Mouse (Mus musculus): ENCODE measurements at regions not wholly inside any gene's neighbourhood (a gene's known extent, or its start where the extent isn't known, plus 50 kb on each side); places are given as distances from the start of the nearest gene placed in this dataset.

- Histone ChIP-seq H3K9ac (ENCODE audit: low read depth, low read length) (no peak overlapping the region), H3K27ac (ENCODE audit: low read depth, low read length) (no peak overlapping the region), H3K36me3 (ENCODE audit: control insufficient read depth, insufficient read depth, low read length) (no peaks in the 10 kb centered on the region), H3K4me3 (ENCODE audit: low read length) (no peak overlapping the region), H3K9me3 (ENCODE audit: control insufficient read depth, low read length) (no peaks in the 10 kb centered on the region), H3K4me2 (ENCODE audit: low read length) (no peak overlapping the region), H3K4me1 (ENCODE audit: control insufficient read depth, insufficient read depth, low read depth, low read length) (no peaks in the 10 kb centered on the region), H3K27me3 (replicated peaks; ENCODE audit: control insufficient read depth, insufficient read depth, low read length) (no peaks in the 10 kb centered on the region)
- ATAC-seq: no peak
- WGBS: 50% methylated on average over 1 of the region's 1 CpGs
Observed at GRCm38 (mm10) chr4:23567827-23568226, 928.4 kb upstream of the Mms22l start.

DNA sequence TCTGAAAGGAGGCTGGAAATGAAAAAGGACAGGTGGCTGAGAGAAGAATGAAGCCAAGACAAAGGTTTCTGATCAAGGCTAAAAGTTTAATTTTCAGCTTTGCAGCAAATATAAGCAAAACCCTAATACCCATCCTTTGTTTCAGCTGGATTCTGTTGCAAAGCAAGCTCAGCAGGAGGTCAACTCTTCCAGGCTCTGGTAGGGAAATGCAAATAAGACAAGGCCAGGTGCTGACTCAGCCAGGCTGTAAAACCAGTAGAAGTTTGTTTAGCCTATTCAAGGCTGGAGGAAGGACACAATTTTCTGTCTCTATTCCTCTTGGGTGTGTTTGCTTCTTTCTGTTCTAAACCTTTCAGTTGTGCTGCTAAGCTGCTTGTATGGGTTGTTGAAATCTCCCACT is 923.2 kb upstream of the Mms22l start:
- no peak overlapping the region for H3K27ac ChIP-seq (ENCODE audit: low read depth, low read length)
- no peaks in the 10 kb centered on the region for H3K4me1 ChIP-seq (ENCODE audit: control insufficient read depth, insufficient read depth, low read depth, low read length)
- no peaks in the 10 kb centered on the region for H3K36me3 ChIP-seq (ENCODE audit: control insufficient read depth, insufficient read depth, low read length)
- no peak for ATAC-seq
- H3K27me3 ChIP-seq (replicated peaks; ENCODE audit: control insufficient read depth, insufficient read depth, low read length): no peaks in the 10 kb centered on the region
- no peak overlapping the region for H3K9ac ChIP-seq (ENCODE audit: low read depth, low read length)
- no peak overlapping the region for H3K4me3 ChIP-seq (ENCODE audit: low read length)
- H3K9me3 ChIP-seq (ENCODE audit: control insufficient read depth, low read length): no peaks in the 10 kb centered on the region
- H3K4me2 ChIP-seq (ENCODE audit: low read length): no peak overlapping the region

- Histone ChIP-seq H3K9me3 (ENCODE audit: control insufficient read depth, low read length) (no peaks in the 10 kb centered on the region), H3K4me1 (ENCODE audit: control insufficient read depth, insufficient read depth, low read depth, low read length) (no peaks in the 10 kb centered on the region), H3K27me3 (replicated peaks; ENCODE audit: control insufficient read depth, insufficient read depth, low read length) (no peaks in the 10 kb centered on the region), H3K27ac (ENCODE audit: low read depth, low read length) (no peak overlapping the region), H3K4me3 (ENCODE audit: low read length) (no peak overlapping the region), H3K36me3 (ENCODE audit: control insufficient read depth, insufficient read depth, low read length) (no peaks in the 10 kb centered on the region), H3K9ac (ENCODE audit: low read depth, low read length) (no peak overlapping the region), H3K4me2 (ENCODE audit: low read length) (no peak overlapping the region)
- no peak for ATAC-seq
- 81% methylated on average over 2 of the region's 2 CpGs for WGBS
Observed at GRCm38 (mm10) chr4:23587412-23587811, 908.8 kb upstream of the Mms22l start.

DNA sequence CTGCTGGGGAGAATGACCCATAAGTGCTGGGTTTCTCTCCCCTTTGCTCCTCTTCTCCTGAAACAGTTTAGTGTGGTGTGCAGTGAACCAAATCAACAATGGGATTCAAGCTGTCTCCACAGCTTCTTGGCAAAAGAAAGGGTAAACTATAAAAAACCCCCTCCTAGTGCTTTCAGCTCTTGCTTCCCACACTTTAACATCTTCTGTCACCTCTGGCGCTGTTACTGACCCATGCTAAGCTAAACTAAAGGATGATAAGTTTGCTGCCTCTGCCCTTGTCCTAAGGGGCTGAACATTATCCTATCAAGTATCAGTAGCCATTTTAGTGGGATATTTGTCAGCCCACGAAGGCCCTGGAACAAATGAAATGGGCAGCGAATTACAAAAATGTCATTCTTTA is 905.4 kb upstream of the Mms22l start:
- 17% methylated on average over 3 of the region's 3 CpGs for WGBS
- H3K27me3 ChIP-seq (replicated peaks; ENCODE audit: control insufficient read depth, insufficient read depth, low read length): no peaks in the 10 kb centered on the region

DNA sequence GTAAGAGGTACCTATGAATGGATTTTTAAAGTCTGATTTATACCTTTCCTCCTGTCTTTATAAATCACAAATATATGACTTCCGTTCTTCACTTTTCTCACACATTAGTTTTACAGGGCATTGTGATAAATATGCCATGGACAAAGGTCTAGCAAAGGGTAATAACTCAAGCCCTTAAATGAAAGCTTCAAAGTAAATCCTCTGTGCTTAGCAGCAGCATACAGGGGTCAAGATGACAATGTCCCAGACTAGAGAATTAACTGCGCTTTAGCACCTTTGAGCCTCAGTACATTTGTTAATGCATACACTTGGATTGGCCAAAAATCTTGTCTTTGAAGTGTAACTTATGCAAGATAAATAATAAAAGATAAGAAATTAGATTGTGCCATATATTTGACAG is 904.7 kb upstream of the Mms22l start:
- Histone ChIP-seq H3K4me1 (ENCODE audit: control insufficient read depth, insufficient read depth, low read depth, low read length) (no peaks in the 10 kb centered on the region), H3K9ac (ENCODE audit: low read depth, low read length) (no peak overlapping the region), H3K4me2 (ENCODE audit: low read length) (no peak overlapping the region), H3K9me3 (ENCODE audit: control insufficient read depth, low read length) (no peaks in the 10 kb centered on the region), H3K27me3 (replicated peaks; ENCODE audit: control insufficient read depth, insufficient read depth, low read length) (no peaks in the 10 kb centered on the region), H3K4me3 (ENCODE audit: low read length) (no peak overlapping the region), H3K27ac (ENCODE audit: low read depth, low read length) (no peak overlapping the region), H3K36me3 (ENCODE audit: control insufficient read depth, insufficient read depth, low read length) (no peaks in the 10 kb centered on the region)
- no peak for ATAC-seq
- 70% methylated on average over 2 of the region's 2 CpGs for WGBS

More for the DNA sequence above, 905.4 kb upstream of the Mms22l start:
- Histone ChIP-seq H3K9me3 (ENCODE audit: control insufficient read depth, low read length) (no peaks in the 10 kb centered on the region), H3K4me3 (ENCODE audit: low read length) (no peak overlapping the region), H3K36me3 (ENCODE audit: control insufficient read depth, insufficient read depth, low read length) (no peaks in the 10 kb centered on the region), H3K4me1 (ENCODE audit: control insufficient read depth, insufficient read depth, low read depth, low read length) (no peaks in the 10 kb centered on the region), H3K4me2 (ENCODE audit: low read length) (no peak overlapping the region), H3K9ac (ENCODE audit: low read depth, low read length) (no peak overlapping the region), H3K27ac (ENCODE audit: low read depth, low read length) (no peak overlapping the region)
- ATAC-seq: 0 out of 2 replicates have a peak, but pooled peaks have one; percentile 20

- no peaks in the 10 kb centered on the region for H3K9me3 ChIP-seq (ENCODE audit: control insufficient read depth, low read length)
Observed at GRCm38 (mm10) chr4:23600070-23600469, 896.2 kb upstream of the Mms22l start.

GRCm38 (mm10) chr4:23601426-23602293 is 894.6 kb upstream of the Mms22l start:
- peak overlapping the region; percentile 77 for H3K27ac ChIP-seq (ENCODE audit: low read depth, low read length)
- H3K9ac ChIP-seq (ENCODE audit: low read depth, low read length): peak overlapping the region; percentile 52; the same call in 1 of the 2 replicates
- no peaks in the 10 kb centered on the region for H3K27me3 ChIP-seq (replicated peaks; ENCODE audit: control insufficient read depth, insufficient read depth, low read length)
- H3K4me3 ChIP-seq (ENCODE audit: low read length): peak overlapping the region; percentile 25
- H3K4me1 ChIP-seq (ENCODE audit: control insufficient read depth, insufficient read depth, low read depth, low read length): peaks cover 10% of the 10 kb centered on the region
- ATAC-seq: peak; percentile 87
- peak overlapping the region; percentile 53 for H3K4me2 ChIP-seq (ENCODE audit: low read length)
- WGBS: 11% methylated on average over 13 of the region's 13 CpGs
- H3K9me3 ChIP-seq (ENCODE audit: control insufficient read depth, low read length): no peaks in the 10 kb centered on the region
- H3K36me3 ChIP-seq (ENCODE audit: control insufficient read depth, insufficient read depth, low read length): no peaks in the 10 kb centered on the region

More at GRCm38 (mm10) chr4:23600070-23600469, 896.2 kb upstream of the Mms22l start:
- no peak overlapping the region for H3K4me2 ChIP-seq (ENCODE audit: low read length)
- no peaks in the 10 kb centered on the region for H3K36me3 ChIP-seq (ENCODE audit: control insufficient read depth, insufficient read depth, low read length)
- H3K27ac ChIP-seq (ENCODE audit: low read depth, low read length): no peak overlapping the region
- WGBS: 88% methylated on average over 2 of the region's 2 CpGs
- peaks cover 10% of the 10 kb centered on the region for H3K4me1 ChIP-seq (ENCODE audit: control insufficient read depth, insufficient read depth, low read depth, low read length)
- no peaks in the 10 kb centered on the region for H3K27me3 ChIP-seq (replicated peaks; ENCODE audit: control insufficient read depth, insufficient read depth, low read length)
- H3K4me3 ChIP-seq (ENCODE audit: low read length): no peak overlapping the region
- ATAC-seq: no peak
- H3K9ac ChIP-seq (ENCODE audit: low read depth, low read length): no peak overlapping the region

DNA sequence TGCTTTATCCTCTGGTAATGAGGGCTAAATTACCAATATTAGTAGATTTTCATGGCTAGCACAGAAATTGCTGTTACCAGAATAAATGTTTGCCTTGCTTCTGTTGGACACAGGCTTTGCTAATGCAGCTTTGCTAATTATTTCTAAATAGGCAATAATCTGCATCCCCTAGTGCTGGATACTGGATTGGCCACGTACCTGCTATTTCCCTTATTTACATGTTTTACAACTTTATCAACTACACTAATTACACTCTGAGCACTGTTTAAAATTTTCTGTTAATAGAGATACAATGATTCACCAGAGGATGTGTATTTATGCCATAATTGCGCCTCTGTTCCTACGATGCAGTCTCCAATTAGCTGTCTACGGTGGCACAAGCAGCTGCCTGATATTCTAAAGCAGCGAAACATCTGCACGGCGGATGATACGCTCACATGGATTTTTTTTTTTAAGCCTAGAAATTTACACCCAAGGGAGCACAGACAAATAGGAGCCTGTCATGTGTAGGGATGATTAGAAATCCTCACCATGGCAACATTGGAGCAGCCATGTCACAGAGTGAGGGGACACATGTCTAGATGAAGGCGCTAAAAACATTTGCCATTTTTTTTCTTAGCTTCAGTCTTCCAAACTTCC is 893.8 kb upstream of the Mms22l start:
- Histone ChIP-seq H3K9me3 (ENCODE audit: control insufficient read depth, low read length) (no peaks in the 10 kb centered on the region), H3K27ac (ENCODE audit: low read depth, low read length) (peak overlapping the region; percentile 77), H3K9ac (ENCODE audit: low read depth, low read length) (peak overlapping the region; percentile 51; the same call in 1 of the 2 replicates), H3K4me1 (ENCODE audit: control insufficient read depth, insufficient read depth, low read depth, low read length) (peaks cover 10% of the 10 kb centered on the region), H3K27me3 (replicated peaks; ENCODE audit: control insufficient read depth, insufficient read depth, low read length) (no peaks in the 10 kb centered on the region), H3K36me3 (ENCODE audit: control insufficient read depth, insufficient read depth, low read length) (no peaks in the 10 kb centered on the region), H3K4me3 (ENCODE audit: low read length) (peak overlapping the region; percentile 25), H3K4me2 (ENCODE audit: low read length) (peak overlapping the region; percentile 53)
- 19% methylated on average over 9 of the region's 9 CpGs for WGBS
- peak; percentile 84 for ATAC-seq

DNA sequence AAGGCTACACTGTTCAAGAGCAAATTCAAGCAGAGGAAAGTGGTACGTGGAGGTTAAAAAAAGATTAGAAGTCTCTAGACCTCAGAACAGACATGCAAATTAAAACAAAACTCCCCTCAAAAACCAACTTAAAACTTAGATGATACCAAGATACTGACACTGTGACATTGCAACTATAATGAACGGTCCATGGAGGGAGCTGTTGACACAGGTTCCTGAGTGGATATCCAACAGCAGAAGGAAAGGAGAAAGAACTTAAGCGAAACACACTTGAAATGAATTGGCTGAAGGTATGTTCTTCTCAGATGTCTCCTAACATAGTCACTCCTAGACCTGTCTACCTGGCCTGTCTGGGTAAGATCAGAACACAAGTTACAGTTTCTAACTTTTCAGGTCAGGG is 888.9 kb upstream of the Mms22l start:
- Histone ChIP-seq H3K4me1 (ENCODE audit: control insufficient read depth, insufficient read depth, low read depth, low read length) (peaks cover under 1% of the 10 kb centered on the region; the same call in 1 of the 2 replicates), H3K9me3 (ENCODE audit: control insufficient read depth, low read length) (no peaks in the 10 kb centered on the region), H3K27me3 (replicated peaks; ENCODE audit: control insufficient read depth, insufficient read depth, low read length) (no peaks in the 10 kb centered on the region), H3K4me2 (ENCODE audit: low read length) (no peak overlapping the region), H3K4me3 (ENCODE audit: low read length) (no peak overlapping the region), H3K27ac (ENCODE audit: low read depth, low read length) (no peak overlapping the region), H3K36me3 (ENCODE audit: control insufficient read depth, insufficient read depth, low read length) (no peaks in the 10 kb centered on the region), H3K9ac (ENCODE audit: low read depth, low read length) (no peak overlapping the region)
- 76% methylated on average over 3 of the region's 3 CpGs for WGBS
- no peak for ATAC-seq

All from hindbrain, embryonic 16.5 days (tissue).